Mouse (Mus musculus) frontal cortex, postnatal 14 days (tissue): ENCODE results near the gene Mid1.
"Not testable (repeated sequence)": the region's sequence is repeated elsewhere in the genome, so short reads cannot be mapped to it uniquely, and the experiment has no call there.

ENCODE experiments used
- DNase-seq, 2 experiments: peaks; one replicate each; pipeline ENCODE4 v3.0.0; 2022; ENCODE audit warnings: low spot score in 2 of 2

The Mid1 gene

DNA sequence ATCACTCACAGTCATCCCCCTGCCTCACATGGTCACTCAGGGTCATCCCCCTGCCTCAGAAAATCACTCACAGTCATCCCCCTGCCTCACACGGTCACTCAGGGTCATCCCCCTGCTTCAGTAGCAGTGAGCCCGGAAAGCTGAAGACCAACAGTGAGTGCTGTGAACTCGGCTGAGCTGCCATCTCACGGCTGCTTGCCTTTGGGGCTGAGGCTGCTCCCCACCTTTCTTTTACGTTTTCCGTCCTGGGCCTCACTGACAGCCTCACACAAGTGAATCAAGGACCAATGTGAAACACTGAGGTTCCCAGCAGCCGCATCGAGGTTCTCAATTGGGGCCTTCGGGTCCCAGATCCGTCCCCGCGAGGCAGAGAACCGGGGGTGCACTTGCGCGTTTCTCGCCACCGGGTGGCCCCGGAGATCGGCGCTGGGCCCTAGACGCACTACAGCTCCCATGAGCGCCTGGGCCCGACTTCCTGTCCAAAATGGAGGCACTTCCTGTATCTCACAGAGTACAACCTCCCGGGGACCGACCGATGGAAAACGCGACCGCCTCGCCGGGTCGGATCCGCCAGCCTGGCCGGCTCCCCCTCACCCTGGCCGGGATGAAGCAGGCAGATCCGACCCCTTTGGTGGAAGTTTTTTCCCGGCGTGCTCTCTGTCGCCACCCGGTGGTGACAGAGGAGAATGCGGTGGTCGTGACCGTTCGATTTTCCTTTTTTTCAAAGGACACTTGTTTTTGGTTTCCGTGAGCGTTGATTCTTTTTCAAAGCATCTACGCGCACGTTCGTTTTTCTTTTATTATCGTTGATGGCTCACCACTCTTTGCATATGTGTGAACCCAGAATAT, 301.7 kb downstream of the Mid1 start:
- DNase-seq = peak; percentile 91 to 93

DNA sequence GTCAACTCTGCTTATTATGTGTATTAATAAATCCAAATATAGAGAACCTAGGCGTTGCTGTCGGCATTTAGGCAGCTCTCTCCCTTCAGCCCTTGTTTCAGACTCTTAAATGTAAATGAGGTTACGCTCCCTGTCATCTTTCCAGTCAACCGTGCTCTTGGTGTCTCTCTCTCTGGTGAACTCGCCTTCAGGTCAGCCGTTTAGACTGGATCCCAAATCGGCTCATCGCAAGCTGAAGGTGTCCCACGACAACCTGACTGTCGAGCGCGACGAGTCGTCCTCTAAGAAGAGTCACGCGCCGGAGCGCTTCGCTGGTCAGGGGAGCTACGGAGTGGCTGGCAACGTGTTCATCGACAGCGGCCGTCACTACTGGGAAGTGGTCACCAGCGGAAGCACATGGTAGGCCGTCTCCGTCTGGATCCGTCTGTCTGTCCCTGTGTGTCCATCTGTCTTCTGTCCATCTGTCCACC, 302.4 kb downstream of the Mid1 start:
- peak; percentile 71 to 82 for DNase-seq

DNA sequence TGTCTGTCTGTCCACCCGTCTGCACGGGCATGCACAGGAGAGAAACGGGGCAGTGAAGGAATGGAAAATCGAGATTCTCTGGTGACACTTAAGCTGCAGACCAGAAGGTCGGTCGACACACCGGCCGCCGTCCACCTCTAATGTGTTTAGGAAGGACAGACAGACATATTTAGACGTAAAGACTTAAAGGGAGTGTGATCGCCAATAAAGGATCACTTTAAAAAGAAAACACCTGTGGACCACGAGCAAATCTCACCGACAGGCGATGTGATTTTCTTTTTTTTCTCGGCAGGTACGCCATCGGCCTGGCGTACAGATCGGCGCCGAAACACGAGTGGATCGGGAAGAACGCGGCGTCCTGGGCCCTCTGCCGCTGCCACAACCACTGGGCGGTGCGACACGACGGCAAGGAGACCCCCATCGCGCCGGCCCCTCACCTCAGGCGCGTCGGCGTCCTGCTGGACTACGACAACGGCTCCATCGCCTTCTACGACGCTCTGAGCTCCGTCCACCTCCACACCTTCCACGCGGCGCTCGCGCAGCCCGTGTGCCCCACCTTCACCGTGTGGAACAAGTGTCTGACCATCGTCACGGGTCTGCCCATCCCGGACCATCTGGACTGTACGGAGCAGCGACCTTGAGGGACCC, 303.7 kb downstream of the Mid1 start:
- peak; percentile 60 to 71 for DNase-seq

DNA sequence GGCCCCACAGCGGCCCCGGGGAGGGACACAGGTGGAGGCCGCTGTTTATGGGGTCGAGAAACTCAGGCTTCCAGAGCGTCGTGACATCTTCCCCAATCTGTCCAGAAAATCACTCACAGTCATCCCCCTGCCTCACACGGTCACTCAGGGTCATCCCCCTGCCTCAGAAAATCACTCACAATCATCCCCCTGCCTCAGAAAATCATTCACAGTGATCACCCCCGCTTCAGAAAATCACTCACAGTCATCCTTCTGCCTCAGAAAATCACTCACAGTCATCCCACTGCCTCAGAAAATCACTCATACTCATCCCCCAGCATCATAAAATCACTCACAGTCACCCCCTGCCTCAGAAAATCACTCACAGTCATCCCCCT, 304.2 kb downstream of the Mid1 start:
- DNase-seq = not testable (repeated sequence)

DNA sequence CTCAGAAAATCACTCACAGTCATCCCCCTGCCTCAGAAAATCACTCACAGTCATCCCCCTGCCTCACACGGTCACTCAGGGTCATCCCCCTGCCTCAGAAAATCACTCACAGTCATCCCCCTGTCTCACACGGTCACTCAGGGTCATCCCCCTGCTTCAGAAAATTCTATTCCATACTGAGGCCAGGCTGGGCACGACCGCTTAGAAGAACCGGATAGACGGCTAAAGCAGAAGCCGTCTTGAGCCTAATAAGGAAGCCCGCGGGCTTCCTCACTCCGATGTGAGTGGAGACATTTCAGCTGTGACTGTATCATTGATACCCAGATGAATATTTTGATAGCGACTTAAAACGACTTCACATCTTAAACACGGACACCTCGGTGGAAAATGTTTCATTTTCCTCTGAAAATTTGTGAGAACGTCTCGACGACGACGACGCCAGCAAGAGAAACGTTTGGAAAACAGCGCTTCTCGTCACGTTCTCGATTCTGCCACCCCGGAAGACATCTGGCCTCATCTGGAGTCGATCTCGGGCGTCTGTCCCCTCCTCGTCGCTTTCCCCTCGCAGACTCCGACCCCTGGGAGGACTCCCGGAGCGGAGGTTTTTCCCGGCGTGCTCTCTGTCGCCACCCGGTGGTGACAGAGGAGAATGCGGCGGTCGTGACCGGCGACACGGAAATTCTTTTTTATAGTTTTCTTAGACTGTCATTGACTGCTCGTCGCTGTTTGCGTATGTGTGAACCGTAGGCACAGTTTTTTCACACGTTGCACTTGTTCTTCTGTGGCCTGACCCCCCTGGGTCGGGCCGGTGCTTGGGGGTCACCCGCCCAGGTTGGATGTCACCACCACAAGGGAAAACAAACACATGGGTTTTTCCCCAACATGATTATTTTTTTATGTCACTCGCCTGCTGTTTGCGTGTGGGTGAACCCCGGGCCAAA, 305.0 kb downstream of the Mid1 start:
- peak; percentile 89 to 91 for DNase-seq

DNA sequence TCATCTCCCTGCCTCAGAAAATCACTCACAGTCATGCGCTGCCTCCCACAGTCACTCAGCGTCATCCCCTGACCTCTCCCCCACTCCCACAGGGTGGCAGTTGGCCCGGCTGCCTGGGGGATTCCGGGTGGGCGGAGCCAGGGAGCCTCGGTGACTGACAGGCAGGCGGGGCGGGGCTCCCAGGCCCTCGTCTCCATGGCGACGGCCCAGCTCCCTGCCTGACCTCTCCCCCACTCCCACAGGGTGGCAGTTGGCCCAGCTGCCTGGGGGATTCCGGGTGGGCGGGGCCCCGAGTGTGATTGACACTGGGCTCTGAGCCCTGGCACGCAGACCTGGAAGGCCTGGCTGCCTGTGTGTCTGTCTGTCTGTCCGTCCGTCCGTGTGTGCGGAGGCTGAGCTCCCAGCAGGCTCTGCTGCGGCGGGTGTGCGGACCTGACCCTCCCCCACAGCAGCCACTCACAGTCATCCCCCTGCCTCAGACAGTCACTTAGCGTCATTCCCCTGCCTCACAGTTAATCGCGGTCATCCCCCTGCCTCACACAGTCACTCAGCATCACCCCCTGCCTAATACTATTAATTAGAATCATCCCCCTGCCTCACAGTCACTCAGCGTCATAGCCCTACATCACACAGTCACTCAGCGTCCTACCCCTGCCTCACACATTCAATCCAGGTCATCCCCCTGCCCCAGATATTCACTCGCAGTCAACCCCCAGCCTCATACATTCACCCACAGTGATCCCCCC, 306.3 kb downstream of the Mid1 start:
- DNase-seq = peak; percentile 90 to 98

DNA sequence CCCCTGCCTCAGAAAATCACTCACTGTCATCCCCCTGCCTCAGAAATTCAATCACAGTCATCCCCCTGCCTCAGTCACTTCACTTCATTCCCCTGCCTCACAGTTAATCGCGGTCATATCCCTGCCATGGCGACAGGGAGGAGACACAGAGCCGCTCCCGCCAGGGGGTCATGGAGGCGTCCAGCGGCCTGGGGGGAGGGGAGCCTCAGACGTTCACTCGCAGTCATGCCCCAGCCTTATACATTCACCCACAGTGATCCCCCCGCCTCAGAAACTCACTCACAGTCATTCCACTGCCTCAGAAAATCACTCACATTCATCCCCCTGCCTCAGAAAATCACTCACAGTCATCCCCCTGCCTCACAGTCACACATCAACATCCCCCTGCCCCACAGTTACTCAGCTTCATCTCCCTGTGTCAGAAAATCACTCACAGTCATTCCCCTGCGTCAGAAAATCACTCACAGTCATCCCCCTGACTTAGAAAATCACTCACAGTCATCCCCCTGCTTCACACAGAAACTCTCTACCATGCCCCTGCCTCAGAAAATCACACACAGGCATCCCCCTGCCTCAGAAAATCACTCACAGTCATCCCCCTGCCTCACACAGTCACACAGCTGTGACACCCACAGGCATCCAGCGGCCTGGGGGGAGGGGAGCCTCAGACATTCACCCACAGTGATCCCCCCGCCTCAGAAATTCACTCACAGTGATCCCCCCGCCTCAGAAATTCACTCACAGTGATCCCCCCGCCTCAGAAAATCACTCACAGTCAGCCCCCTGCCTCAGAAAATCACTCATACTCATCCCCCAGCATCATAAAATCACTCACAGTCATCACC, 307.3 kb downstream of the Mid1 start:
- peak; percentile 11 to 56 for DNase-seq

DNA sequence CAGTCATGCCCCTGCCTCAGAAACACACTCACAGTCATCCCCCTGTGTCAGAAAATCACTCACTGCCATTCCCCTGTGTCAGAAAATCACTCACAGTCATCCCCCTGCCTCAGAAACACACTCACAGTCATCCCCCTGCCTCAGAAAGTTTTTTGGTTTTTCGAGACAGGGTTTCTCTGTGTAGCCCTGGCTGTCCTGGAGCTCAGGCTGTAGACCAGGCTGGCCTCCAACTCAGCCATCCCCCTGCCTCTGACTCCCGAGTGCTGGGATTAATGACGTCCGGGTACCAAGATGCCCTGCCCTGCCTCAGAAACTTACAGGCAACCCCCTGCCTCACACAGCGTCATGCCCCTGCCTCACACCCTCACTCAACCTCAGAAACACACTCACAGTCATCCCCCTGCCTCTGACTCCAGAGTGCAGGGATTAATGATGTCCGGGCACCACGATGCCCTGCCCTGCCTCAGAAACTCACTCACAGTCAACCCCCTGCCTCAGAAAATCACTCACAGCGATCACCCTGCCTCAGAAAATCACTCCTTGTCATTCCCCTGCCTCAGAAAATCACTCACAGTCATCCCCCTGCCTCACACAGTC, 308.1 kb downstream of the Mid1 start:
- peak in 1 of 2 experiments; percentile 31 for DNase-seq

DNA sequence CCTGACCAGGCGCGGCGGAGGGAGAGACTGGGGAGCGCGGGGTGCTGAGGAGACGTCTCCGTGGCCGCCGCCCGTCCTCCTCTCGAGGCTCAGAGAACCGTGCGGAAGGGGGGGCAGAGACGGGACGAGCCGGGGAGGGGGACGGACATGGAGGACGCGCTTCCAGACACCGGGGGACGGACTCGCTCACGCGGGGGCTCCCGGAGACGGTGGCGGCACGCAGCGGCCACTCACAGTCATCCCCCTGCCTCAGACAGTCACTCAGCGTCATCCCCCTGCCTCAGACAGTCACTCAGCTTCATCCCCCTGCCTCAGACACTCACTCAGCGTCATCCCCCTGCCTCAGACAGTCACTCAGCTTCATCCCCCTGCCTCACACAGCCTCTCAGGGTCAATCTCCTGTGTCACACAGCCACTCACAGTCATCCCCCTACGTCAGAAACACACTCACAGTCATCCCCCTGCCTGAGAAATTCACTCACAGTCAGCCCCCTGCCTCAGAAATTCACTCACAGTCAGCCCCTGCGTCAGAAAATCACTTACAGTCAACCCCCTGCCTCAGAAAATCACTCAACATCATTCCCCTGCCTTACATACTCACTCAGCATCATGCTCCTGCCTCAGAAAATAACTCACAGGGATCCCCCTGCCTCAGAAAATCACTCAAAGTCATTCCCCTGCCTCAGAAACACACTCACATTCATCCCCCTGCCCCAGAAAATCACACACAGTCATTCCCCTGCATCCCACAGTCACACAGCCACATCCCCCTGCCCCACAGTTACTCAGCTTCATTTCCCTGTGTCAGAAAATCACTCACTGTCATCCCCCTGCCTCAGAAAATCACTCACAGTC, 309.2 kb downstream of the Mid1 start:
- not testable (repeated sequence) for DNase-seq

DNA sequence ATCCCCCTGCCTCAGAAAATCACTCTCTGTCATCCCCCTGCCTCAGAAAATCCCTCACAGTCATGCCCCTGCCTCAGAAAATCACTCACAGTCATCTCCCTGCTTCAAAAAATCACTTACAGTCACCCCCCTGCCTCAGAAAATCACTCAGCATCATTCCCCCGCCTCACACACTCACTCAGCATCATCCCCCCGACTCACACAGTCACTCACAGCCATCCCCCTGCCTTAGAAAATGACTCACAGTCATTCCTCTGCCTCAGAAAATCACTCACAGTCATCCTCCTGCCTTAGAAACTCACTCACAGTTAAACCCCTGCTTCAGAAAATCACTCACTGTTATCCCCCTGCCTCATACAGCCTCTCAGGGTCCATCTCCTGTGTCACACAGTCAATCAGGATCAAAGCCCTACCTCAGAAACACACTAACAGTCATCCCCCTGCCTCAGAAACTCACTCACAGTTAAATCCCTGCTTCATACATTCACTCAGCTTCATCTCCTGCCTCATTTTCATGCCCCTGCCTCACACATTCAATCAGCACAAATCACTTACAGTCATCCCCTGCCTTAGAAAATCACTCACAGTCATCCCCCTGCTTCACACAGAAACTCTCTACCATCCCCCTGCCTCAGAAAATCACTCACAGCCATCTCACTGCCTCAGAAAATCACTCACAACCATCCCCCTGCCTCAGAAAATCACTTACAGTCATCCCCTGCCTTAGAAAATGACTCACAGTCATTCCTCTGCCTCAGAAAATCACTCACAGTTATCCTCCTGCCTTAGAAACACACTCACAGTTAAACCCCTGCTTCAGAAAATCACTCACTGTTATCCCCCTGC, 310.1 kb downstream of the Mid1 start:
- not testable (repeated sequence) for DNase-seq

DNA sequence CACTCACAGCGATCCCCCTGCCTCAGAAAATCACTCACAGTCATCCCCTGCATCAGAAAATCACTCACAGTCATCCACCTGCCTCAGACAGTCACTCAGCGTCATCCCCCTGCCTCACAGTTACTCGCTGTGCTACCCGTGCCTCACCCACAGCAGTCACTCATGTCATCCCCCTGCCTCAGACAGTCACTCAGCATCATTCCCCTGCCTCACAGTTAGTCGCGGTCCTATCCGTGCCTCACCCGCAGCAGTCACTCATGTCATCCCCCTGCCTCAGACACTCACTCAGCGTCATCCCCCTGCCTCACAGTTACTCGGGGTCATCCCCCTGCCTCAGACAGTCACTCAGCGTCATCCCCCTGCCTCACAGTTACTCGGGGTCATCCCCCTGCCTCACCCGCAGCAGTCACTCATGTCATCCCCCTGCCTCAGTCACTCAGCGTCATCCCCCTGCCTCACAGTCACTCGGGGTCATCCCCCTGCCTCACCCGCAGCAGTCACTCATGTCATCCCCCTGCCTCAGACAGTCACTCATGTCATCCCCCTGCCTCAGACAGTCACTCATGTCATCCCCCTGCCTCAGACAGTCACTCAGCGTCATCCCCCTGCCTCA, 311.0 kb downstream of the Mid1 start:
- not testable (repeated sequence) for DNase-seq

DNA sequence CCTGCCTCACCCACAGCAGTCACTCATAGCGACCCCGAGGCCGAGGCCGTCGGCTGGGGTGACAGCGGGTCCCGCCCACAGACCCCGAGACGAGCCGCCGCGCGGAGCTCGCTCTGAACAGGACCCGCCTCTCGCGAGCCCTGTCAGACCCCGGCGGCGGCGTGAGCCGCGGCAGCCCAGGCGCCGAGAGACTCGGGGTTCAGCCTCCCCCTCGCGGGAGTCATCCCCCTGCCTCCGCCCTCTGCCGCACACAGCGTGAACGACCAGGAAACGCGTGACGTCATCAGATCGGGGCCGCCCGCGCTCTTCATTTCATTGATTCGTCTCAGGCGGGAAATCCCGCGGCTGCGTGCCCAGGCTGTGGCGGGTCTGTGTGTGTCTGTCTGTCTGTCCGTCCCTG, 311.9 kb downstream of the Mid1 start:
- DNase-seq = peak; percentile 92 to 94

DNA sequence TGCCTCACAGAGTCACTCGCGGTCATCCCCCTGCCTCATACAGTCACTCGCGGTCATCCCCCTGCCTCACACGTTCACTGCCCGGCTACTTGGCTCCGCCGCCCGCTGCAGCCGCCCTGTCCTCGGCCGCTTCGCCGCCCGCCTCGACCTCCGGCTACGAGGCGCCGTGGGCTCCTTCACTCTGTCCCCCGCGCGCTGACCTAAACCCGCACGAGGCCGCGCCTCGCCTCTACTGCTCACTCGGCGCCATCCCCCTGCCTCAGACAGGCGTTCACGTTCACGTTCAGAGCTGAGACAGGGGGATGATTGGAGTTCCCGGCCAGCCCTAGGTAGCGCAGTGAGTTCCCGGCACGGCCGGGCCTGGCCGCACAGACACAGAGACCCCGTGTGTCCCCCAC, 312.5 kb downstream of the Mid1 start:
- DNase-seq = not testable (repeated sequence)

DNA sequence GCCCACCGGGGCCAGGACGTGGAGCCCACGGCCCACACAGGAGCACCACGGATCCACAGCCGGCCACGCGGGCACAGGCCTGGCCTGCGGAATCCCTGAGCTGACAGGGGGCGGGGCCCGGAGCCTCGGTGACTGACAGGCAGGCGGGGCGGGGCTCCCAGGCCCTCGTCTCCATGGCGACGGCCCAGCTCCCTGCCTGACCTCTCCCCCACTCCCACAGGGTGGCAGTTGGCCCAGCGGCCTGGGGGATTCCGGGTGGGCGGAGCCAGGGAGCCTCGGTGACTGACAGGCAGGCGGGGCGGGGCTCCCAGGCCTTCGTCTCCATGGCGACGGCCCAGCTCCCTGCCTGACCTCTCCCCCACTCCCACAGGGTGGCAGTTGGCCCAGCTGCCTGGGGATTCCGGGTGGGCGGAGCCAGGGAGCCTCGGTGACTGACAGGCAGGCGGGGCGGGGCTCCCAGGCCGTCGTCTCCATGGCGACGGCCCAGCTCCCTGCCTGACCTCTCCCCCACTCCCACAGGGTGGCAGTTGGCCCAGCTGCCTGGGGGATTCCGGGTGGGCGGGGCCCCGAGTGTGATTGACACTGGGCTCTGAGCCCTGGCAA, 313.0 kb downstream of the Mid1 start:
- DNase-seq = peak; percentile 99 to 100

DNA sequence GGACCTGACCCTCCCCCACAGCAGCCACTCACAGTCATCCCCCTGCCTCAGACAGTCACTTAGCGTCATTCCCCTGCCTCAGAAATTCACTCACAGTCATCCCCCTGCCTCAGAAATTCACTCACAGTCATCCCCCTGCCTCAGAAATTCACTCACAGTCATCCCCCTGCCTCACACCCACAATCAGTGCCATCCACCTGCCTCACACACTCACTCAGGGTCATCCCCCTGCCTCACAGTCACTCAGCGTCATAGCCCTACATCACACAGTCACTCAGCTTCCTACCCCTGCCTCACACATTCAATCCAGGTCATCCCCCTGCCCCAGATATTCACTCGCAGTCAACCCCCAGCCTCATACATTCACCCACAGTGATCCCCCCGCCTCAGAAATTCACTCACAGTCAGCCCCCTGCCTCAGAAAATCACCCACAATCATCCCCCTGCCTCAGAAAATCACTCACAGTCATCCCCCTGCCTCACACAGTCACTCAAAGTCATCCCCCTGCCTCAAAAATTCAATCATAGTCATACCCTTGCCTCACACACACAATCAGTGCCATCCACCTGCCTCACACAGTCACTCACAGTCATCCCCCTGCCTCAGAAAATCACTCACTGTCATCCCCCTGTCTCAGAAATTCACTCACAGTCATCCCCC, 313.7 kb downstream of the Mid1 start:
- DNase-seq = not testable (repeated sequence)

DNA sequence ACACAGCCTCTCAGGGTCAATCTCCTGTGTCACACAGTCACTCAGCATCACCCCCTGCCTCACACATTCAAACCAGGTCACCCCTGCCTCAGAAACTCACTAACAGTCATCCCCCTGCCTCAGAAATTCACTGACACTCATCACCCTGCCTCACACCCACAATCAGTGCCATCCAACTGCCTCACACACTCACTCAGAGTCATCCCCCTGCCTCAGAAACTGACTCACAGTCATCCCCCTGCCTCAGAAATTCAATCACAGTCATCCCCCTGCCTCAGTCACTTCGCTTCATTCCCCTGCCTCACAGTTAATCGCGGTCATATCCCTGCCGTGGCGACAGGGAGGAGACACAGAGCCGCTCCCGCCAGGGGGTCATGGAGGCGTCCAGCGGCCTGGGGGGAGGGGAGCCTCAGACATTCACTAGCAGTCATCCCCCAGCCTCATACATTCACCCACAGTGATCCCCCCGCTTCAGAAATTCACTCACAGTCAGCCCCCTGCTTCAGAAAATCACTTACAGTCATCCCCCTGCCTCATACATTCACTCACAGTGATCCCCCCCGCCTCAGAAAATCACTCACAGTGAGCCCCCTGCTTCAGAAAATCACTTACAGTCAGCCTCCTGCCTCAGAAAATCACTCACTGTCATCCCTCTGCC, 314.4 kb downstream of the Mid1 start:
- not testable (repeated sequence) for DNase-seq
